Mouse (Mus musculus): ENCODE data around the gene Zfp287. TPM values are rescaled to one million over a fixed set of nuclear protein-coding genes. Genes with fewer than 3 reads are reported as not detected.
"Not testable (repeated sequence)": the region's sequence is repeated elsewhere in the genome, so short reads cannot be mapped to it uniquely, and the experiment has no call there.

Zfp287 gene
- 1 to 10 TPM; 3.4 to 4.6 TPM for total RNA-seq (2021)

DNA sequence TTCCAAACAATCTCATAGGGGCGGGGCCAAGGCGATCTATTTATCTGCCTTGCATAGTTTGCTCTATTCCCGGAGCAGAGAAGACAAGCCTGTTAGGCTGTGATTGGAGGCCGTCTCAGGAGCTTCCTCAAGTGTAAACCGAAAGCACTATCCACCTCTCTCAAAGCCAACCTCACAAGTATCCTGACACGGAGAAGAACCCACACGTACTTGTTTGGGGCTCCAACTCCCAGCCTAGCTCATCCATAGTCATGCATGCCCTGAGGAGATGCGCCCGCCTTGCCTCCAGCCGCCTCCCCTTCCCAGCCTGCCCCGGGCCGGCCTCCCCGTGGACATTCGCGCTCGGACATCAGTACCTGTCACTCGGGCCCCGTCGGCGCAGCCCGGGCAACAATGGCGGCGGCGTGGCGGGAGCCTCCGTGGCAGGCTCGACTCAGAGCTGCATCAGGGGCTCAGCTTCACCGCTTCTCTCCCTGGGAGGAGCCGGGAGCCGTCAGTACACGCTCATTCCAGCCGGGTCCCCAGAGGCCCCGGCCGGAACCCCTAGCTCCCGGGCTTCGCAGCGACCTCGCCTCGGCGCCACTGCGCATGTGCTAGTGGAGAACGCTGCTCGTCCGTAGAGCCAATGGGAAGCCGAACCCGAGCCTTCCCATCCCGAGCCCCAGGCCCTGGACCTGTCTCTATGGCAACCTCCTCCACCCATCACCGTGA, at the start of gene Zfp287:
Gene Zfp287, minus strand, starts transcription at position 595 of the 711 bp plus-strand sequence.
- intact Hi-C loops (cut with DNase I): no loop called here
- peak; percentile 90 for DNase-seq

DNA sequence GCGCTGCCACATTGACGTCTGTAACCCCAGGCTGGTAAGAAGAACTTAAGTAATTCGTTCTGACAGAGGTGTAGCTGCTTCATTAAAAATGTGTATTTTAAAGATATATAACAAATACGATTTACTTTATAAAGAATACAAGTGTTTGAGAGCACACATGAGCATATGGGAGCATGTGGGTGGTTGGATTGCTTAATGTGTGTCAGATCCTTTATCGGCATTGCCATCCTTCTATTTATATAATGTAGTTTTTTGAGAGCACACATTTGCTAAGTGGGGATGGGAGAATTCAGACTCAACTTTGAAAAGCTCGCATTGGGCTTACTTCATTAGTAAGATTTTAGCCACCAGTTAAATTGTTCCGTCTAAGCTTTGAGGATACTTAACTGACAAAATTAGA, 44.8 kb upstream of the Zfp287 start:
- intact Hi-C loops (cut with DNase I): no loop called here
- DNase-seq: no peak

DNA sequence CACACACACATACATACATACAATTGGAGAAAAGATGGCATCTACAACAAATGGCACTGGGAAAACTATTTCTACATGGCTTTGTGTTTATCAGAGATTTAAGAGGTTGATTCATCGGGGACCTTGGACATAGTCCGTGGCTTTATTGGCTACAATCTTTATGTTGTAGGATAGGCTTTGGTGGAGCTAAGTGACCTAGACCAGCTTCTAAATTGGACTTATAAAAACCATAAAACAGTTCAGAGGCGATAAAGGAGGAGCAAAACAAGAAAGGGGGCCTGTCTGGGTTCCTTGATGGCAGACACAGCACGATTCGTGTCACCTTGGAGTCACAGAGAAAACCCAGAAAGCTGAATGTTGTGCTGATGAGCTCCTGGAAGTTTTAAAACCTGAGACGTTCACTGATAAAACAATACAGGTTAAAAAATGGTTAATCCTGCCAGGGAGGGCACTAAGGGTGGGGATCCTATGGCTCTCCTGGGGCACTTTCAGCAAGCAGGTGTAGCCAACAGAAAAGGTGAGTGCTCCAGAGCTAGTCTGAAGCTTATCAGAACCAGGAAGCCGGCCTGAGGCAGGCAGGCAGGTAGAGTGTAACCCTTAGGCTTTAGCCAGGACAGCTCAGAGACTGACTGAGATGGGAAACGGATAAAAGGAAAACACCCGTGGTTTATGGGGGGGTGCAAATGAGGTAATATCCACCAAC, 29.2 kb upstream of the Zfp287 start:
- intact Hi-C loops (cut with DNase I): no loop called here
- DNase-seq: no peak

DNA sequence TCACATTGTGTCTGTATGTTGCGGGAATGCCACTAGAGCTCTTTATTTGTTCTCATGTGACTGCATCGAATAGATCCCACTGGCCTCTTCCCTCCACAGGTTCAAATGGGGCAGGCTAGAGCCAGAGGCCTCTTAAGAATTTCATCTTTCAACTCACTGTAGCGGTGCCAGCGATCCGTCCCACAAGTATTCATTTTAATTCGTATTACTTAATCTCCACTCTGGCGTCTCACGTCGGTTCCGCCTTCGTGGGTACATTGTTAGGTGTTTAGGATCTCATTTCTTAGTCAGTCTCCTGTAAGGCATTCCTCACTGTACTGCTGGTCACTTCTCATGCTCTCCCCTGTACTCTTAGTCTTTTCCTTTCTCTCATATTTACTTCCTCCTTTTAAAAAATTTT, 26.8 kb upstream of the Zfp287 start:
- DNase-seq: no peak
- intact Hi-C loops (cut with DNase I): loop anchor here (10.0 kb wide), 1 partner anchor 416 kb away; no protein-coding TSS in a partner anchor

DNA sequence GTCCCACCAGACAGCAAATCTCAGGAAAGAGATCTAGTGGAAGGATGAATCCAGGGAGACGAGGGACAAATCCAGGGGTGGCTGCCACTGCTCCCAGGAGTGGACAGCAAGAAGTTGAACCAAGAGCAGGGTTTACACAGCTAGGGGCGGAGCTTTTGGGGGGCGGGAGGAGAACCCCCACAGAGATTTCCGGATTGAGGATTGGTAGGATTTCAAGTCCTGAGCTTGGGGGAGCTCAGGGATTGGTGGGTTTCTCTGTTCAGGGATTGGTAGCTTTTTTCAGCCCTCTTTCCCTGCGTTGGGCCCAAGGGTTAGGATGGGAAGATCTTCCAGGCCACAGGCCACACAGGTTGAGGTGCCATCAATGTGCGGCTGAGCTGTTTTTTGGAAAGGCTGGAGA, 26.2 kb upstream of the Zfp287 start:
- intact Hi-C loops (cut with DNase I): loop anchor here (2.0 to 10.0 kb wide), 2 partner anchors 51 to 417 kb away; no protein-coding TSS in a partner anchor
- no peak for DNase-seq

DNA sequence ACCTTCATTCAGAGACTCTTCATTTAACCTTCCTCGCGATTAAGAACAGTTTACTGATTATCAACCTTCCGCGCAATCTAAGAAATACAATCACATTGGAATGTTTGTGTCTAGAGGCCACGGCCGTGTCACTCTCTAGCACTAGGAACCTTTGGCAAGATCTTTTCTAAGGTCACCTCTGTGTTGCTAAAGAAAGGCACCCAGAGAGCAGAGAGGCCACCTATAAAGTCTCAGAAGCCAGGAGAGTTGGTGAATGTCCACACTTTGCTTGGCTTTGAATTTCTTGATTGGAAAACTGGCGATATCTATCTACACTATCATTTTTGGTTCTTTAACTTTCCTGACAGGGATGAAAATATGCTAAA, 25.4 kb upstream of the Zfp287 start:
- intact Hi-C loops (cut with DNase I): loop anchor here (2.0 to 10.0 kb wide), 2 partner anchors 52 to 418 kb away; no protein-coding TSS in a partner anchor
- DNase-seq: no peak

DNA sequence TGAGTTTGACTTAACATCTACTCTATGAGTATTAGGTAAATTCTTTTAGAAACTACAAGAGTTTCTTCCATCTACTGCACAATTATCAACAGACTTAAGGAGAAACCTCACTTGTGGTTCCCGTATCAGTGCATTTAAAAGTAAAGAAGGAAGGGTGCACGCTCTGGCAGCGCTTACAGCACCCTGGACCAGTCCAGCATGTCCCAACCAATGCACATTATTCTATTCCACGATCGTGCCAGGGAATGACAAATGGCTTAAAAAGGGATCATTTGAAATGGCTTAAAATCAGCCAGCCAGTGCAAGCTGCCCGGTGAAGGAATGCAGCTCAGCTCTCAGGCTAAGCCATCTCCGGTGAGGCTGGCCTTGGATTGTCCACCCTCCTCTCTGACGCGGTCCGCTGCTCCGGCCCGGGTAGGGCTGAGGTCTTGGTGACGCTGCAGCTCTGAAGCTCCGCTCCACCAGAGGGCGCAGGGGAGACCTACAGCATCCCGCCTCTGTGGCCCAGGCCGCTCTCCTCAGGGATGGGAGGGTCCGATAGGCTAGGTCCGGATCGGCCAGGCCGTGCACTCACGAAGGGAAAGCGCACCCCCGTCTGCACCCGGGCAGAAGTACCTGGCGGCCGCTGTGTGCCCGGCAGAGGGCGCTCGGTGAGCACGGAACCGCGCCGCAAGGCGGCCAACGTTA, 24.9 kb upstream of the Zfp287 start:
- DNase-seq: peak; percentile 97
- intact Hi-C loops (cut with DNase I): loop anchor here (1.0 to 10.0 kb wide), 3 partner anchors 52 to 418 kb away; no protein-coding TSS in a partner anchor

DNA sequence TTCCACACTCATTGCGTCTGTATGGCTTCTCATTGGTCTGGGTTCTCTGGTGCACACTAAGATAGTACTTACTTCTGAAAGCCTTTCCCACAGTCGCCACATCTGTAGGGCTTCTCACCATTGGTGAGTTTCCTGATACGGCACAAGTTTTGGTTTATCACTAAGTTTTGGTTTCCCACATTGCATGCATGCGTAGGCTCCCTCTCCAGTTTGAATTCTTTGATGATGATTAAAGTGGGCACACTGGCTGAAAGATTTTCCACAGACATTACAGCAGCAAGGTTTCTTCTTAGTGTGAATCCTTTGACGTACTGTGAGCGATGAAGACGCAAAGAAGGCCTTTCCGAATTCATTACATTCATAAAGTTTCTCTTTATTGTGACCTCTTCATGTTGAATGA, 21.1 kb upstream of the Zfp287 start, which contains the start of gene Gm10428:
Gene Gm10428, plus strand, starts transcription at position 321 of the 400 bp plus-strand sequence.
- DNase-seq: no peak
- intact Hi-C loops (cut with DNase I): loop anchor here (10.0 kb wide), 1 partner anchor 422 kb away; no protein-coding TSS in a partner anchor

DNA sequence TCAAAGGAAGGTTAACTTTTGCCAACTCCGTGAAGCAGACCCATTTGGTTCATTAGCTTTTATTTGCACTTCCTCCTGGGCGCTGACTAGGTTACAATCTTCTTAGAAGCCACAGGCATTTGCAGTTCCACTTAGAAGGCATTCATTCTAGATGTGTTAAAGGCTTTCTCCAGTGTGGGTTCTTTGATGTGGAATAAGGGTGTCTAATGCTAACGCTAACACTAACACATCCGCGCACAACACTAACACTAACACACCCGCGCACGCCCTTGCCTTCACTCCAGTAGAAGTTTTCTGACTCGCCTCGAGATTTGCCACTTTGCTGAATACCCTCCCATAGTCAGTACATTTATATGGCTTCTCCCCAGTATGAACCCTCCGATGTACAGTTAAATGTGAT, 20.5 kb upstream of the Zfp287 start:
- intact Hi-C loops (cut with DNase I): loop anchor here (10.0 kb wide), 1 partner anchor 423 kb away; no protein-coding TSS in a partner anchor
- DNase-seq: no peak

DNA sequence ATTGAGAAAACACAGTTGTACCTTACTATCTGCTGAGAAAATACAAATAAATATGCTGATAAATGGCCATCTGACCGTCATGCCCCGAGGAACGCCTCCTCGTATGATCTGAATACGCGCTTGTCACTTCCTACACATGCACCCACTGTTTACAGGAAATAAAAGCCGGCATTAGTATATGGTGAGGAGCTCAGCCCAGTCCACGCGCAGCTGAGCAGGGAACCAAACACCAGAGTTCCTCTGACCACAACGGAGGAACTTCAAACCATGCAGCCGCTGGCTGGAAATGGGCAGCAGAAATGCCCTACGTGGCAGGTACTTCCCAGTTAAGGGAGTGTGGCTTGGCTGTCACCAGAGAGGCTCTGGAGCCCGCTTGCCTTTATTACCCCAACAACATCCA, 17.7 kb upstream of the Zfp287 start:
- intact Hi-C loops (cut with DNase I); DNase-seq: not testable (repeated sequence)

DNA sequence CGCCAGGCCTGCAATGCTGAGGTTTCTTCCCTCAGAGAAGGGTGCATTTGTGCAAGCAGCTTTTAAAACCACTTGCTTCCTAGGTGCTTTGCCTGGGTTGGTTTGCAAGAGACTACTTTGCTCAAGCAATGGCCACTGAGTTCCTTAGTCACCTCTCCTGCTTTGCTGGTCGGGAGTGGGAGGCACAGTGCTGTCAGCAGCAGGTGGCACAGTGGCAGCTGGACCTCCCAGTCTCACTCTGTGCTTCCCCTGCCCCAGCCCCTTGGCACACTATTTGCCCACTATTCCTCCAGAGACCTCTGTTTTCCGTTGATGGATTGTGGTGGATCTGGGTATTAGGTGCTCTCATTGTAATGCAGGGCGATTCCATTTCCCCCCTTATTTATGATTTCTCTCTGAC, 16.4 kb upstream of the Zfp287 start:
- intact Hi-C loops (cut with DNase I): no loop called here
- no peak for DNase-seq

DNA sequence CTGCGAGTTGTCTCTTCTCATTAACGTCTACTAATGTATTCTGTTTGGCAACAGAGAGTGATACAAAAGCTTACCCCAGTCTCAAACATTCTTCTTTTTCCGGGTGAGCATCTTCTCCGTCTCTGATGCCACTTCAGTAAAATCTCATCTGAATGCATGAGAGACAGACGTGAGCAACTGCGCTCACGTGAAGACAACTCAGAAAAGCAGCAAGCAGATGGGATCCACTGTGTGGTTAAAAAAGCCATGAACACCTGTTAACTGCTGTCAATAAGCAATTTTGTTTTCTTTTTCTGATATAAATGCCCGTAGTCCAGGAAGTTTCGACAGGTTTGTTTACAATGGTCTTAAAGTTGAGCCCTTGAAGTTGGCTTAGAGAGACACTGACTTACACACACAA, 15.5 kb upstream of the Zfp287 start:
- DNase-seq: no peak
- intact Hi-C loops (cut with DNase I): no loop called here

DNA sequence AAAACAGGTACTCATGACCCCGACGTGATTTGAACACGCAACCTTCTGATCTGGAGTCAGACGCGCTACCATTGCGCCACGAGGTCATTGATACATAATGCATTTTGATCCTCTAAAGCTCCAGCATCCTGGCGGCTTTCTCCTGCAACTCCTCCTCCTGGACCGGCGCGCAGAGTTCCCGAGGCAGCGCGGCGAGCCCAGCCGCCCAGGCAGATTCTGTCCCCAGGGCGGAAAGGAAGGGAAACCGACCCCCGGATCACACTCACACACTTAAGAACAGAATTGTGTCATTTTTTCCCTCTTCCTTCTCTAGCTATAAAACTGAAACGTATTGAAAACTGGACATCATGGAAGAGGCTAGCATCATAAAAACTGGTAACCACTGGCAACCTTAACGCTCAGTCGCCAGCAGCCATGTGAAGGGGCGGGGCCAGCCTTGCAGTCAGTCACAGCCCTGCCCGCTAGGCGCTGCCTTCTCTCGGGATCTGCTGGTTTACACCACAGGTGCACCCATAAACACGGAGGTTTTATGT, 14.4 kb upstream of the Zfp287 start:
- peak; percentile 58 to 76 for DNase-seq
- intact Hi-C loops (cut with DNase I): no loop called here

DNA sequence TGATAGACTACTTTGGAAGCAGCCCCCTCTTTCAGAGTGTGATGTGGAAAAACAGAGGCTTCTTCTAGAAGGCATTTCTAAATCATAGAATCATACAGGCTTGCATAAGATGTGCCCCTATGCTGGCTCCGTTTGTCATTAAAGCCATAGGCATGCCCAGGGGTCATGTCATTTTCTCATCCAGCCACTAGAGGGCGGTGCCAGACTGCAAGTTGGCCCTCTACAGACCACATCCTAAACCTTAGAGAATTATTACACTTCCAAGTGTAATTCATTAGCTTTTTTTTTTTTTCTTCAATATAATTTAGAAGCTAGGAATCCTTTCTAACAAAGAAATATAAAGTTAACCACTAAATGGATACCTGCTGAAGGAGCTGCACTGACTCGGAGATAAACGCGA, 12.4 kb upstream of the Zfp287 start:
- intact Hi-C loops (cut with DNase I): loop anchor here (5.0 kb wide), 2 partner anchors 108 to 393 kb away; no protein-coding TSS in a partner anchor

DNA sequence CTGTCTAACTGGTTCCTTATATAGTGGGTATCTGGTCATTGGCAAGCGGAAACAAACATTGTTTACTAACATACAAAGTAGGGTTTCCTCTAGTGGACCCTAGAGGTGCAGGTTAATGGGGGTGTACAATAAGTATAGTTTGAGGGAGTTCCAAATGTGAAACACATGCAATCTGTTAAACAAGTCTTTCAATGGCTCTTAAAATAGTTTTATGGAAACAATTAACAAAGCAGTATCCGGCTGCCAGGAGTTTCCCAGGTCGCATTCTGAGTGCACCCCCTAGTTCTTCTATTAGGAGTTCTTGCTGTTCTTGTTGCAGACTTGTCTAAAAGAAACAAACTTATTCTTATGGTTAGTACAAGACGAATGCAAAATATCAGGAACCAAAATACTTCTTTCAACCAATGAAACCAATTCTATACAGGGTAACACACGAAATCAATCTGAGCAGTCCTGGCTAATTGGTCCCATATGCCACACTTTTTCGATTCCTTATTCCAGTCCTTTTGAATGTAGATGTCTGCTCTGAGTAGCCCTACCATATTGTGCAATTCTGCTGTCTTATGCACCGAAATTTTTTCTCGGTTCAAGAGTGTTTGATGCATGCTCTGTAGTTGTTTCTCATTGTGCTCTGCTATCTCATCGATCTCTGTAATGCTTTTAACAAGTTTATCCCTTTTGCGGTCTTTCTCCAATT, 10.7 kb upstream of the Zfp287 start:
- DNase-seq: no peak
- intact Hi-C loops (cut with DNase I): loop anchor here (5.0 kb wide), 2 partner anchors 110 to 395 kb away; no protein-coding TSS in a partner anchor

More for the DNA sequence above, 12.4 kb upstream of the Zfp287 start:
- DNase-seq: peak; percentile 64 to 78

DNA sequence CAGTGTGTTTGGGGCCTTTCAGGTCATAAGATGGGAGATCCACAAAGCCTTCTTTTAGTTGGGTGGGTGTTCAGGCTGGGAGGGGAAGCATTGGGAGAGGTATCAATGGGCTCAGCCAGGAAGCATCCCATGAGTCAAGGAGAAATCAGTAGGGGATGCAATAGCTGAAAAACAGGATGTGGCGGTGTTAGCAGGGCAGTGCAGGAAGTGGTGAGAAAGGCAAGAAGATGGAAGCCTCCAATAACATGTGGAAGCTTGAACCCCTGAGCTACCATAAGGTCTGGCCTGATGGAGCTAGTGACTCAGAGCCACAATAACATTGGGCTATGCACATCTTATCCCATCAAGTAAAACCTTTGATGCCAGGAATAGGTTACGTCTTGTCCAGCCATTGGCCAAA, 9.5 kb upstream of the Zfp287 start:
- intact Hi-C loops (cut with DNase I): loop anchor here (5.0 kb wide), 2 partner anchors 111 to 396 kb away; no protein-coding TSS in a partner anchor
- DNase-seq: no peak

DNA sequence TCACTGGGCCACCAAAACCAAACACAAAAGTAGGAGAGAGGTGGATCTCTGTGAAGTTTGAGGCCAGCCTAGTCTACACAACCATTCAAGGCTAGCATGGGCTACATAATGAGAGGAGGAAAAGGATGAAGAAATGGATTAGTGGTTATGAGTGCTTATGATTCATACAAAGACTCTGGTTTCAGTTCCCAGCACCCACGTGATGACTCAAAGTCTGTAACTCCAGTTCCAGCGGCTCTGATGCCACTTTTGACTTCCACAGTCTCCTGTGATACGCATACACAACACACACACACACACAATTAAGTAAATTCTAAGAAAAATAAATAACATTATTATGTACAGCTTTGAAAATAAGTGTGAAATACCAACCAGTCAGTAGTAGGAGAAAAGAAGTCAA, 960 bp upstream of the Zfp287 start:
- DNase-seq: no peak
- intact Hi-C loops (cut with DNase I): no loop called here

DNA sequence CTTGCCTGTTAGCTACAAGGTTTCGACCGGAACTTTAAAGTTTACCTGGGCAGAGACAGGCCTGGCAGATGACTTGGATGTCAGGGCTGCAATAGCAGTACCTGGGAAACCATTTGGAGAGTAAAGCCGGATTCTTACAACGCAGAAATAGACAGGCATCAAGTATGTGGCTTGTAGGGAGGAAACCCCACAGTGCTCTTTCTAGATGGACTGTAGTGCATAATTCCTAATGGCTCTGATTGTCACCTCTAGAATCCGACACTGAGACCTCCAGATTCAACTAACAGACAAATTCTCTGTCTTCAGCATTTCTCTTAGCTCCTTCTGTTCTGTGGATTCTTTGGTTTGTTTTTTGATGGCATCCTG, 300 bp upstream of the Zfp287 start:
- intact Hi-C loops (cut with DNase I): no loop called here
- no peak for DNase-seq

DNA sequence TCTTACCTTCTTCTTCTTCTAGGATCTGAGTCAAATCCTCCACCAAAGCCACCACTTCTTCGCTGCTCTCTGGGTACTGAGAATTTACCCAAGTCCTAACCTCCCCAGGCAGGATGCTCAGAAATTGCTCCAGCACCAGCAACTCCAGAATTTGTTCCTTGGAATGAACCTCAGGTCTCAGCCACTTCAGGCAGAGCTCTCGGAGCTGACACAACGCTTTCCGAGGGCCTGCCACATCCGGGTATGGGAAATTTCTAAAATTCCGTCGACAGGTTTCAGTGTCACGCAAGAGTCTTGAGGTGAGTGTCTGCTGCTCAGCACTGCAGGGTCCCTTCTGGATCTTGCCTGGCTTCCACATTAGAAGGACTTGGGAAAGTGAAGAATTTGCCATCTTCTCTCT, 3.4 kb downstream of the Zfp287 start:
- intact Hi-C loops (cut with DNase I): no loop called here
- DNase-seq: no peak

DNA sequence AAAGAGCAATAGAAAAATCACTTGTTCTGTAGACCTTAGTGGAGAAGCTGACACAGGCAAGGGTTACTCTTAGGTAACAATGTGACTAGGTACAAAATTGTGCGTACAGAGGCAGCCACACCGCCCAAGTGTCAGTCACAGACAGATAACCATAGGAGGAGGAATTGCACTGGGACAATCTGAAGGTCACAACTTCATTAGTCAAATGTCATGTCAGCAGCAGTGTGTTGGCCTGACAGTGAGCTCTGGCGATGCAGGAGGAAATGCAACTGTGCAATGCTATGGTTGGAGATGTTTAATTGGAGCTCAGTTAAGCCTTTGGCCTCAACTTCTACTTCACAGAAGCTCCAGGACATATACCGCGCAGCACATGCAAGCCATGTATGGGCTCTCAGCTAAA, 21.0 kb downstream of the Zfp287 start:
- intact Hi-C loops (cut with DNase I): no loop called here
- DNase-seq: peak in 1 of 2 experiments; percentile 11

All from heart, postnatal 10 days (tissue).